Mouse (Mus musculus) bone marrow, adult 2 months (tissue): Measurements from ENCODE around the gene Tchp.

Experiments used
- CTCF ChIP-seq: fragments of 200-500 bp; IDR thresholded peaks from 2 replicates; pipeline ENCODE4 v1.5.1; 2011; ENCODE audit warnings: low read length, control low read depth; ENCODE audit not compliant: control insufficient read depth, insufficient read depth
- POLR2A ChIP-seq: fragments of 200-500 bp; IDR thresholded peaks from 2 replicates; pipeline ENCODE4 v1.6.1; 2011; ENCODE audit warnings: low read depth, mild to moderate bottlenecking, control low read depth, low read length, borderline replicate concordance; ENCODE audit not compliant: control insufficient read depth

- TF ChIP-seq POLR2A (no peak), CTCF (no peak)
Observed at GRCm38 (mm10) chr5:114679841-114680591, 27.5 kb upstream of the Tchp start.
